Mouse (Mus musculus) heart, adult 2 months (tissue): ENCODE data around the gene Ang. TPM values are rescaled to one million over a fixed set of nuclear protein-coding genes. Genes with fewer than 3 reads are reported as not detected.

Source experiments
- DNase-seq, 2 experiments: peaks; one replicate each; pipeline ENCODE4 v3.0.0; 2021
- H3K27ac ChIP-seq: fragments of 200-600 bp; 2 replicates; pipeline ENCODE4 v1.8.1; 2022
- H3K27me3 ChIP-seq: fragments of 200-500 bp; 2 replicates; pipeline ENCODE4 v1.6.1; 2012; ENCODE audit warnings: mild to moderate bottlenecking, low read length, inconsistent platforms, mixed read lengths; ENCODE audit not compliant: control insufficient read depth, insufficient read depth
- H3K36me3 ChIP-seq: fragments of 200-500 bp; 2 replicates; pipeline ENCODE4 v1.6.1; 2012; ENCODE audit warnings: low read length, inconsistent platforms; ENCODE audit not compliant: control insufficient read depth, insufficient read depth
- H3K4me1 ChIP-seq: fragments of 200-500 bp; 2 replicates; pipeline ENCODE4 v1.6.1; 2011; ENCODE audit warnings: low read length; ENCODE audit not compliant: control insufficient read depth, insufficient read depth
- H3K4me3 ChIP-seq: fragments of 200-600 bp; 2 replicates; pipeline ENCODE4 v1.8.1; 2022
- H3K79me2 ChIP-seq: fragments of 200-500 bp; replicated peaks from 2 replicates; pipeline ENCODE4 v1.6.1; 2012; ENCODE audit warnings: mild to moderate bottlenecking, inconsistent platforms, low read length, moderate library complexity, mixed read lengths; ENCODE audit not compliant: control insufficient read depth, insufficient read depth
- H3K9ac ChIP-seq: fragments of 200-500 bp; 2 replicates; pipeline ENCODE4 v1.6.1; 2012; ENCODE audit warnings: low read depth, mild to moderate bottlenecking, control low read depth, inconsistent platforms, low read length, mixed read lengths
- CTCF ChIP-seq: fragments of 200-600 bp; IDR thresholded peaks from 2 replicates; pipeline ENCODE4 v1.8.1; 2022; ENCODE audit warnings: antibody characterized with exemption, mild to moderate bottlenecking, moderate library complexity
- EP300 ChIP-seq: fragments of 200-500 bp; IDR thresholded peaks from 2 replicates; pipeline ENCODE4 v1.6.1; 2011; ENCODE audit warnings: low read depth, low read length, control low read depth; ENCODE audit not compliant: insufficient read depth
- POLR2A ChIP-seq: fragments of 200-500 bp; IDR thresholded peaks from 2 replicates; pipeline ENCODE4 v1.6.1; 2011; ENCODE audit warnings: mild to moderate bottlenecking, low read depth, low read length, control low read depth; ENCODE audit not compliant: insufficient read depth
- WGBS: fragments of 180-500 bp; shearing (Covaris S2); methylation state at CpG from one replicate; pipeline ENCODE4 v1.1.7; 2018; 5-methylcytosine and 5-hydroxymethylcytosine counted together
- intact Hi-C: fragments of 180-260 bp; cut with DNase I; formaldehyde crosslinking; loops from one replicate; pipeline ENCODE4 v1.15.1; 2025
- polyA plus RNA-seq: library from polyadenylated mRNA; depleted of rRNA; stranded (reverse); fragments of >200 nt; gene quantifications from 2 replicates; pipeline ENCODE4 v1.2.3, GENCODE M21; 2012
- total RNA-seq, 2 experiments: library from RNA; stranded (reverse); gene quantifications; 2 replicates each; pipeline ENCODE4 v1.2.3; 2021

Gene Ang
- total and polyA plus RNA-seq, 3 experiments = 5.6 to 10.8 (median 10.2) TPM

- intact Hi-C loops = loop anchor here (5.0 kb wide), 1 partner anchor 33 kb away; the partner anchor contains the start of gene Rnase2b
- WGBS = 79% methylated on average over 9 of the region's 9 CpGs
Measured at GRCm38 (mm10) chr14:51128775-51129623, 38.0 kb downstream of the Ang start.

GRCm38 (mm10) chr14:51129624-51129975, 38.6 kb downstream of the Ang start:
- intact Hi-C loops = loop anchor here (5.0 kb wide), 1 partner anchor 33 kb away; the partner anchor contains the start of gene Rnase2b
- no peaks in the 10 kb centered on the region for H3K79me2 ChIP-seq
- TF ChIP-seq POLR2A (no peak), EP300 (no peak), CTCF (no peak)
- H3K4me3 ChIP-seq = no peak overlapping the region
- no peaks in the 10 kb centered on the region for H3K27me3 ChIP-seq
- no peak for DNase-seq
- WGBS = 56% methylated on average over 4 of the region's 4 CpGs
- H3K27ac ChIP-seq = no peak overlapping the region
- H3K36me3 ChIP-seq = no peaks in the 10 kb centered on the region
- no peak overlapping the region for H3K9ac ChIP-seq
- no peaks in the 10 kb centered on the region for H3K4me1 ChIP-seq

More at GRCm38 (mm10) chr14:51128775-51129623, 38.0 kb downstream of the Ang start:
- Histone ChIP-seq H3K9ac (no peak overlapping the region), H3K4me1 (no peaks in the 10 kb centered on the region), H3K27me3 (no peaks in the 10 kb centered on the region), H3K36me3 (no peaks in the 10 kb centered on the region), H3K4me3 (no peak overlapping the region), H3K27ac (no peak overlapping the region), H3K79me2 (no peaks in the 10 kb centered on the region)
- TF ChIP-seq POLR2A (no peak), CTCF (no peak), EP300 (no peak)
- peak in 1 of 2 experiments; percentile 18 for DNase-seq

- H3K27ac ChIP-seq = no peak overlapping the region
- no peak for TF ChIP-seq CTCF
- TF ChIP-seq EP300 = no peak
- TF ChIP-seq POLR2A = no peak
- H3K27me3 ChIP-seq = no peaks in the 10 kb centered on the region
- no peaks in the 10 kb centered on the region for H3K4me1 ChIP-seq
- WGBS = 52% methylated on average over 9 of the region's 9 CpGs
- intact Hi-C loops = no loop called here
- no peaks in the 10 kb centered on the region for H3K36me3 ChIP-seq
- DNase-seq = no peak
- no peak overlapping the region for H3K9ac ChIP-seq
- H3K79me2 ChIP-seq = no peaks in the 10 kb centered on the region
- H3K4me3 ChIP-seq = no peak overlapping the region
Measured at GRCm38 (mm10) chr14:51130315-51130940, 39.5 kb downstream of the Ang start.

- TF ChIP-seq EP300 (no peak), POLR2A (no peak), CTCF (no peak)
- Histone ChIP-seq H3K36me3 (no peaks in the 10 kb centered on the region), H3K9ac (no peak overlapping the region), H3K27me3 (no peaks in the 10 kb centered on the region), H3K4me3 (no peak overlapping the region), H3K4me1 (no peaks in the 10 kb centered on the region), H3K27ac (no peak overlapping the region), H3K79me2 (no peaks in the 10 kb centered on the region)
- intact Hi-C loops = no loop called here
- DNase-seq = no peak
- 72% methylated on average over 7 of the region's 7 CpGs for WGBS
Measured at GRCm38 (mm10) chr14:51131086-51131815, 40.3 kb downstream of the Ang start.

- WGBS = 84% methylated on average over 4 of the region's 4 CpGs
- TF ChIP-seq EP300 (no peak), CTCF (no peak), POLR2A (no peak)
Measured at GRCm38 (mm10) chr14:51132372-51132771, 41.4 kb downstream of the Ang start.

GRCm38 (mm10) chr14:51140342-51140741, 49.4 kb downstream of the Ang start:
- intact Hi-C loops = no loop called here
- Histone ChIP-seq H3K27ac (no peak overlapping the region), H3K27me3 (no peaks in the 10 kb centered on the region), H3K9ac (no peak overlapping the region), H3K4me1 (no peaks in the 10 kb centered on the region), H3K79me2 (no peaks in the 10 kb centered on the region), H3K36me3 (peaks cover 4% of the 10 kb centered on the region; the same call in 1 of the 2 replicates), H3K4me3 (no peak overlapping the region)
- DNase-seq = no peak
- 32% methylated on average over 2 of the region's 2 CpGs for WGBS
- TF ChIP-seq CTCF (no peak), POLR2A (no peak), EP300 (no peak)

More at GRCm38 (mm10) chr14:51132372-51132771, 41.4 kb downstream of the Ang start:
- Histone ChIP-seq H3K4me1 (no peaks in the 10 kb centered on the region), H3K4me3 (no peak overlapping the region), H3K36me3 (no peaks in the 10 kb centered on the region), H3K79me2 (no peaks in the 10 kb centered on the region), H3K27ac (no peak overlapping the region), H3K9ac (no peak overlapping the region), H3K27me3 (no peaks in the 10 kb centered on the region)
- intact Hi-C loops = no loop called here
- no peak for DNase-seq
